Mouse (Mus musculus) midbrain, embryonic 15.5 days (tissue): ENCODE results near the gene Prph. TPM values are rescaled to one million over a fixed set of nuclear protein-coding genes. Genes with fewer than 3 reads are reported as not detected.

Source experiments
- ATAC-seq: fragments of 200-750 bp; cut with Nextera tagmentation; replicated peaks from 2 replicates; pipeline ENCODE4 v1.8.0; 2017; ENCODE audit warnings: moderate TSS enrichment
- H3K27ac ChIP-seq: fragments of 300-500 bp; sonication (generic); 2 replicates; pipeline ENCODE4 v1.5.1; 2015; ENCODE audit warnings: mild to moderate bottlenecking, inconsistent platforms
- H3K27me3 ChIP-seq: fragments of 300-500 bp; sonication (generic); replicated peaks from 2 replicates; pipeline ENCODE4 v1.6.1; 2015; ENCODE audit warnings: inconsistent platforms
- H3K36me3 ChIP-seq: fragments of 300-500 bp; sonication (generic); replicated peaks from 2 replicates; pipeline ENCODE4 v1.6.1; 2015; ENCODE audit warnings: inconsistent platforms
- H3K4me1 ChIP-seq: fragments of 300-500 bp; sonication (generic); 2 replicates; pipeline ENCODE4 v1.6.1; 2015; ENCODE audit warnings: inconsistent platforms
- H3K4me2 ChIP-seq: fragments of 300-500 bp; sonication (generic); 2 replicates; pipeline ENCODE4 v1.6.1; 2015; ENCODE audit warnings: inconsistent platforms, mild to moderate bottlenecking, moderate library complexity
- H3K4me3 ChIP-seq: fragments of 300-500 bp; sonication (generic); 2 replicates; pipeline ENCODE4 v1.5.1; 2015; ENCODE audit warnings: mild to moderate bottlenecking, inconsistent platforms
- H3K9ac ChIP-seq: fragments of 300-500 bp; sonication (generic); 2 replicates; pipeline ENCODE4 v1.6.1; 2015; ENCODE audit warnings: mild to moderate bottlenecking, inconsistent platforms
- H3K9me3 ChIP-seq: fragments of 300-500 bp; sonication (generic); 2 replicates; pipeline ENCODE4 v1.6.1; 2016; ENCODE audit warnings: inconsistent platforms
- WGBS: fragments of 180-500 bp; shearing (Covaris S2); methylation state at CpG from one replicate; pipeline ENCODE4 v1.1.7; 2015; ENCODE audit warnings: mixed read lengths; 5-methylcytosine and 5-hydroxymethylcytosine counted together
- microRNA-seq: library from miRNA; unstranded; fragments of <30 nt; microRNA quantifications from one replicate; pipeline ENCODE4, GENCODE M21; 2016
- polyA plus RNA-seq: library from polyadenylated mRNA; unstranded; fragments of >200 nt; fragmentation: Nextera tagmentation; extraction: Ambion mirVana; gene quantifications from 2 replicates; pipeline ENCODE4 v1.2.1, GENCODE M21; 2015

Gene Prph
- polyA plus RNA-seq, 1 experiment from 2014 or later: 5.7 TPM

- Histone ChIP-seq H3K27me3 (peaks cover 59% of the 10 kb centered on the region), H3K27ac (no peak overlapping the region), H3K4me1 (peaks cover 53% of the 10 kb centered on the region), H3K4me2 (peak overlapping the region; percentile 70), H3K4me3 (peak overlapping the region; percentile 34), H3K9ac (peak overlapping the region; percentile 27; the same call in 1 of the 2 replicates), H3K36me3 (no peaks in the 10 kb centered on the region), H3K9me3 (no peaks in the 10 kb centered on the region)
- ATAC-seq: no peak
- WGBS: 4% methylated on average over 24 of the region's 24 CpGs
Observed at GRCm38 (mm10) chr15:99096061-99096793, 41.3 kb downstream of the Prph start.

DNA sequence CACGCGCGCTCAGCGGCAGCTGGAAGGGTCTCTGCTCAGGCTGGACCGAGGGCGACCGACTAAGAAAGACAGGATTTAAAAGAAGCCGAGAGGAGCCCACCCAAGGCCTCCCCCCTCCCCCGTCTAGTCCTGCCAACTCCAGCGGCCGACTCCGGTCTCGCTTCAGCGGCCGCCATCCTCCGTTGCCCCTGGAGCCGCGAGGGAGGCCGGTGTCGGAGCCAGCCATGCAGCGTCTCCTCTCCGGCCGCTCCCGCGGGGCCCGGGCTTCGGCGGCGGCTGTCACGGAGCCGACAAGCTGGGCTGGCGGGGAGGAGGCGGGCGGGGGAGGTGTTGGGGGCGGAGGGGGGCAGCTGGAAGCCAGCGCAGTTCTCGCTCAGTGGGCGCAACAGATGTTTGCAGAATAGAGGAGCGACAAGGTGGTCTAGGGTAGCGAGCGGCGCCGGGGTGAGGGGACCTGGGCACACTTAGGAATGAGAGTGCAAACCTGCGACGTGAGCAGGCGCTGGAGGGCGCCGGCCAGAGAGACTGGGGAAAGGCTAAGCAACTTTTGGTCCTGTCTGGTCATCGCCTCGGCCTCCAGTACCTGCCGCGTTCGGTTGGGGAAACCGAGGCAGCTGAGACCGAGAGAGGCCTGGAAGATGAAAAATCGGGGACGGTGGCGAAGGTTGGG, 42.0 kb downstream of the Prph start:
- Histone ChIP-seq H3K36me3 (no peaks in the 10 kb centered on the region), H3K9ac (peak overlapping the region; percentile 27; the same call in 1 of the 2 replicates), H3K9me3 (no peaks in the 10 kb centered on the region), H3K4me3 (peak overlapping the region; percentile 34), H3K4me2 (peak overlapping the region; percentile 70), H3K27me3 (peaks cover 56% of the 10 kb centered on the region), H3K27ac (no peak overlapping the region), H3K4me1 (peaks cover 53% of the 10 kb centered on the region)
- under 1% methylated on average over 50 of the region's 58 CpGs for WGBS
- ATAC-seq: no peak

DNA sequence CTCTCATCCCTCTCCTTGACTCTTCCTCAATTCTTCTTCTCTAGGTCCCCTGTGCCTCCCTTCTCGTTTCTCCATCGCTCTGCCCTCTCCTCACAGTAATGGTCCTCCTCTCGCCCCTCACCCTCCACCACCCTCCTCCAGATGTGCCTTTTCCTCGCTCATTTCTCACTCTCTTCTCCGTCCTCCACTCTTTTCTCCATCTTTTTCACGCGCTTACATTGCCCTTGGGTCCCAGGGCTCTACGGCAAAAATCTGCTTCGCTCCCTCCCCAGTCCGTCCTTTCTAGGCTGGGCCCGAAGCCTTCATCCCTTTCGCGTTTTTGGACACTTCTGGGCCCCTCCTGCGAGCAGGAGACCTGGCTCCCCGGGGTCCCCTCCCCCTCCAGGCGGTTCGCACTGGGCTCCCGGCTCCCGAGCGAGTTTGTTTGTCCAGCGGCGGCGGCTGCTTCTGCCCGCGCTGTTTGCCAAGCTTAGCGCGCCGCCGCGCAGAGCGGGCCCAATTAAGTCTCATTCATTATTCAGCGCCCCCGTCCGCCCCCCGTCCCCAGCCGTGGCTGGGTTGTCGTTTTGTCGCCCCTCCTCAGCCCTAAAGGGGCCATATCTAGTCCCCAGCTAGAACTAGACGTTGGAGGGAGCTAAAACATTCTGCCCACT, 43.0 kb downstream of the Prph start:
- Histone ChIP-seq H3K27ac (no peak overlapping the region), H3K9ac (peak overlapping the region; percentile 5; the same call in 1 of the 2 replicates), H3K4me2 (peak overlapping the region; percentile 70), H3K9me3 (no peaks in the 10 kb centered on the region), H3K4me1 (peaks cover 53% of the 10 kb centered on the region), H3K36me3 (no peaks in the 10 kb centered on the region), H3K4me3 (peak overlapping the region; percentile 34), H3K27me3 (peaks cover 46% of the 10 kb centered on the region)
- no peak for ATAC-seq
- under 1% methylated on average over 39 of the region's 39 CpGs for WGBS

DNA sequence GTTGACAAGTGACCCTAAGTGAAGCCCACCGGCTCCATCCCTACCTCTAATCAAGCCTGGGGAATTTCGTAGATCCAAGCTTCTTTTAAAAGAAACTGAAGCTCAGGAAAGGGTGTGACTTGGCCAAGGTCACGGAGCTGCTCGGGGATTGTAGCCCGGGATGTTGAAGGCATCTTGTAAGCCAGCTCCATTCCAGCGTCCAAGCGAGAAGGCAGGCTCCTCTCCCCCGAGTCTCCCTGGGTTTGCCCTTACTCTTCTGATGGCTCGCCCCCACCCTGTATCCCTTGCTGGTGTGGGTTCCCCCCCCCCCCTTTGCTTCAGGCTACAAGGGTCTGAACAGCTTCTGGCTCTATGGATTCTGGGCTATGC, 43.5 kb downstream of the Prph start:
- H3K9me3 ChIP-seq: no peaks in the 10 kb centered on the region
- WGBS: 1% methylated on average over 9 of the region's 9 CpGs
- H3K4me1 ChIP-seq: peaks cover 49% of the 10 kb centered on the region

DNA sequence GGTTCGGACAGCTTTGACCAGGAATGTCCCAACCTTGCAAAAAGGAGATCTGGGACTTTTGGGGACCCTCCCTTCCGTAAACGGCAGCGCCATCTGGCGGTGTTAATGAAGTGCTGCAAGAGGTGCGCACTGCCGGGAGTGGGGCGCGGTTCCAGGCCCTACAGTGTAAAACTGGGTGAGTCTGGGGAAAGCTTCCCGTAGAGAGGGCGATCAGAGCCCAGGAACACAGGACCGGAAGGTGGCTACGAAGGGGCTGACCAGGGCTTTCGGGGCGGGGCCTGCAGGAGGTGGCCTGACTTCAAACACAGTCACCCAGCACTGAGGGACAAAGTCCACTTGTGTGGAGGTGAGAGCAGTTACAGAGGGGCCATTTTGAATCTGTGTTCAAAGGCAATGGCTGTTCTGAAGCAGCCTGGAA, 44.2 kb downstream of the Prph start:
- 0 out of 2 replicates have a peak overlapping the region, but pooled peaks have one; percentile 8 for H3K4me3 ChIP-seq
- peak overlapping the region; percentile 23 for H3K4me2 ChIP-seq
- H3K27me3 ChIP-seq: peaks cover 45% of the 10 kb centered on the region
- H3K9ac ChIP-seq: no peak overlapping the region
- ATAC-seq: peak; percentile 66
- no peak overlapping the region for H3K27ac ChIP-seq
- no peaks in the 10 kb centered on the region for H3K36me3 ChIP-seq
- 0% methylated on average over 15 of the region's 15 CpGs for WGBS
- H3K4me1 ChIP-seq: peaks cover 44% of the 10 kb centered on the region
- no peaks in the 10 kb centered on the region for H3K9me3 ChIP-seq

More for the DNA sequence above, 43.5 kb downstream of the Prph start:
- Histone ChIP-seq H3K27me3 (peaks cover 45% of the 10 kb centered on the region), H3K36me3 (no peaks in the 10 kb centered on the region), H3K4me2 (peak overlapping the region; percentile 70), H3K27ac (no peak overlapping the region), H3K4me3 (peak overlapping the region; percentile 34), H3K9ac (no peak overlapping the region; the same call in 1 of the 2 replicates)
- ATAC-seq: no peak

GRCm38 (mm10) chr15:99099984-99100383, 45.0 kb downstream of the Prph start:
- H3K27ac ChIP-seq: no peak overlapping the region
- no peak overlapping the region for H3K4me3 ChIP-seq
- H3K9me3 ChIP-seq: no peaks in the 10 kb centered on the region
- no peak overlapping the region for H3K9ac ChIP-seq
- WGBS: 49% methylated on average over 3 of the region's 3 CpGs
- H3K27me3 ChIP-seq: peaks cover 45% of the 10 kb centered on the region
- ATAC-seq: no peak
- no peaks in the 10 kb centered on the region for H3K36me3 ChIP-seq
- no peak overlapping the region for H3K4me2 ChIP-seq
- H3K4me1 ChIP-seq: peaks cover 38% of the 10 kb centered on the region

DNA sequence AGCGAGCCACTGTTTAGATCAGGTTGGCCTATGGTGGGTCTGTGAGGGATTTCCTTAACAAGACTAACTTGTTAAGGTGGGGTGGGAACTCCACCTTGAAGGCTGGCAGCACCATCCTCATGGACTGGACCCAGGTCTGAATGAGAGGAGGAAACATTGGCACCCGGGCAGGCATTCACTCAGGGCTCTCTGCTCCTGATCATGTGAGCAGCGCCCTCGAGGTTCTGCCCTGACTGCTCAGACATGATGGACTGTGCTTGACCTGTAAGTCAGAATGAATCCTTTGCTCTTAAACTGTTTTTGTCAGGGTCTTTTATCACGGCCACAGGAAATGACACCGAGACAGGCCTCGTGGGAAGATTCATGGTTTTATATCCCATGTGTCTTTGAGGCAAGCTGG, 50.3 kb downstream of the Prph start:
- no peak for ATAC-seq

GRCm38 (mm10) chr15:99107866-99108265, 52.9 kb downstream of the Prph start:
- 79% methylated on average over 3 of the region's 3 CpGs for WGBS
- Histone ChIP-seq H3K27ac (no peak overlapping the region), H3K36me3 (no peaks in the 10 kb centered on the region), H3K4me2 (no peak overlapping the region), H3K4me3 (no peak overlapping the region), H3K9ac (no peak overlapping the region), H3K9me3 (no peaks in the 10 kb centered on the region), H3K27me3 (no peaks in the 10 kb centered on the region), H3K4me1 (no peaks in the 10 kb centered on the region)
- no peak for ATAC-seq

More for the DNA sequence above, 50.3 kb downstream of the Prph start:
- H3K36me3 ChIP-seq: no peaks in the 10 kb centered on the region
- H3K4me3 ChIP-seq: no peak overlapping the region
- H3K27ac ChIP-seq: no peak overlapping the region
- H3K4me1 ChIP-seq: no peaks in the 10 kb centered on the region
- H3K9ac ChIP-seq: no peak overlapping the region
- no peaks in the 10 kb centered on the region for H3K9me3 ChIP-seq
- no peaks in the 10 kb centered on the region for H3K27me3 ChIP-seq
- WGBS: 87% methylated on average over 7 of the region's 7 CpGs
- H3K4me2 ChIP-seq: no peak overlapping the region

Small RNA genes within 50 kb of the gene (microRNA-seq; reads per million reads assigned to microRNA genes)
- gene Mir6960: 0.74 reads per million

Other genes starting within 250 kb of the Prph start
- gene Ddn, start 245.7 kb upstream of the Prph start, polyA plus RNA-seq: 0.52 and 0.81 TPM in 2 replicates
- gene Prkag1, start 223.7 kb upstream of the Prph start, polyA plus RNA-seq: 72.7 and 84.7 TPM in 2 replicates
- gene Kmt2d, start 184.0 kb upstream of the Prph start, polyA plus RNA-seq: 11.9 and 13.5 TPM in 2 replicates
- gene Rhebl1, start 160.6 kb upstream of the Prph start, polyA plus RNA-seq: 35.5 and 35.9 TPM in 2 replicates
- 0.35 and 0.73 TPM in 2 replicates for gene Dhh, start 156.6 kb upstream of the Prph start, polyA plus RNA-seq
- gene Lmbr1l, start 136.9 kb upstream of the Prph start, polyA plus RNA-seq: 35.5 and 38.3 TPM in 2 replicates
- 1,136 and 1,188 TPM in 2 replicates for gene Tuba1b, start 120.6 kb upstream of the Prph start, polyA plus RNA-seq
- gene Gm49450, start 101.6 kb upstream of the Prph start, polyA plus RNA-seq: not detected in 2 replicates
- gene Tuba1a, start 101.5 kb upstream of the Prph start, polyA plus RNA-seq: 17,671 and 17,732 TPM in 2 replicates
- gene Tuba1c, start 25.3 kb upstream of the Prph start, polyA plus RNA-seq: 16.4 and 20.5 TPM in 2 replicates
- 4.9 and 6.6 TPM in 2 replicates for gene Troap, start 19.4 kb downstream of the Prph start, polyA plus RNA-seq
- gene C1ql4, start 32.6 kb downstream of the Prph start, polyA plus RNA-seq: 12.4 and 15.3 TPM in 2 replicates
- gene Dnajc22, start 38.0 kb downstream of the Prph start, polyA plus RNA-seq: 2.0 and 2.1 TPM in 2 replicates
- 33.0 and 35.4 TPM in 2 replicates for gene Spats2, start 70.7 kb downstream of the Prph start, polyA plus RNA-seq
- gene Kcnh3, start 169.7 kb downstream of the Prph start, polyA plus RNA-seq: 0.25 and 0.40 TPM in 2 replicates
- gene Mcrs1, start 196.8 kb downstream of the Prph start, polyA plus RNA-seq: 213 and 225 TPM in 2 replicates
- gene Prpf40b, start 239.9 kb downstream of the Prph start, polyA plus RNA-seq: 129 and 132 TPM in 2 replicates
- 0.62 and 0.75 TPM in 2 replicates for gene Fam186b, start 240.7 kb downstream of the Prph start, polyA plus RNA-seq